Comparison of ENCODE assay signal across 2 mouse cellular contexts in the genomic region with DNA sequence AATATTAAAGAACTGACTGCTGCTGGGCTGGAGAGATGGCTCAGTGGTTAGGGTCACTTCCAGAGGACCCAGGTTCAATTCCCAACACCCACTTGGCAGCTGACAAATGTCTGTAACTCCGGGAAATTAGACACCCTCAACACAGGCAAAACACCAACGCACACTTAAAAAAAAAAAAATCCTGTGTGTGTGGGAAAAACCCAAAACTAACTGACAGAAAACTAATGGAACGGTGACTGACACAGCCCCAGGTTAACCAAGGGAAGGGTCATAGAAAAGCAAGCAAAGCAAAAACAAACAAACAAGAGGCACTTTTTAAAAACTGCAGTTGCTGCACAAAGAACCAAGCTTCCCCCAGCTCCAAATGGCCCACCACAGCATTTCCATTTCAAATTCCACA.
TF ChIP-seq lines count a peak whose summit lies in the region.

No protein-coding gene starts in this region.

TF ChIP-seq in CH12.LX, 34 proteins besides CTCF, POLR2A, EP300 and RAD21:
- TF ChIP-seq ZNF384 (IDR thresholded peaks at IDR 0.05; ENCODE audit: low read depth, low read length), result peak; percentile 59
- TF ChIP-seq ZMIZ1 (IDR thresholded peaks at IDR 0.05; ENCODE audit: low read depth, low read length), result no peak

TF ChIP-seq in MEL, 35 proteins besides CTCF, POLR2A, EP300 and RAD21:
- no peak for TF ChIP-seq POLR2AphosphoS2 (IDR thresholded peaks at IDR 0.05; ENCODE audit: low read length)
- peak; percentile 73 for TF ChIP-seq ZNF384 (IDR thresholded peaks at IDR 0.05; ENCODE audit: low read depth, low read length)
TF ChIP-seq in MEL: peak in this region for 1.
